Mouse (Mus musculus) testis, adult 2 months (tissue): ENCODE data around the gene Dock8. TPM values are rescaled to one million over a fixed set of nuclear protein-coding genes. Genes with fewer than 3 reads are reported as not detected.
A peak's percentile ranks its signal among the peaks of the same experiment; 100 is the strongest.

Experiments used
- H3K27ac ChIP-seq: fragments of 200-500 bp; 2 replicates; pipeline ENCODE4 v1.5.1; 2012; ENCODE audit warnings: low read depth, low read length; ENCODE audit not compliant: control insufficient read depth, insufficient read depth
- H3K27me3 ChIP-seq: fragments of 200-500 bp; 2 replicates; pipeline ENCODE4 v1.6.1; 2012; ENCODE audit warnings: mild to moderate bottlenecking, low read length, moderate library complexity; ENCODE audit not compliant: control insufficient read depth, insufficient read depth
- H3K36me3 ChIP-seq: fragments of 200-500 bp; 2 replicates; pipeline ENCODE4 v1.6.1; 2012; ENCODE audit warnings: mild to moderate bottlenecking, low read length; ENCODE audit not compliant: control insufficient read depth, insufficient read depth
- H3K4me1 ChIP-seq: fragments of 200-500 bp; 2 replicates; pipeline ENCODE4 v1.6.1; 2012; ENCODE audit warnings: low read length; ENCODE audit not compliant: control insufficient read depth, insufficient read depth
- H3K4me3 ChIP-seq: fragments of 200-500 bp; 2 replicates; pipeline ENCODE4 v1.5.1; 2012; ENCODE audit warnings: low read depth, mild to moderate bottlenecking, low read length, moderate library complexity, mixed read lengths; ENCODE audit not compliant: control insufficient read depth
- CTCF ChIP-seq: fragments of 200-500 bp; IDR thresholded peaks from 2 replicates; pipeline ENCODE4 v1.5.1; 2012; ENCODE audit warnings: low read depth, mild to moderate bottlenecking, inconsistent platforms, low read length, moderate library complexity; ENCODE audit not compliant: control insufficient read depth, insufficient read depth, insufficient replicate concordance
- POLR2A ChIP-seq: fragments of 200-500 bp; IDR thresholded peaks from 2 replicates; pipeline ENCODE4 v1.6.1; 2012; ENCODE audit warnings: low read depth, mild to moderate bottlenecking, inconsistent platforms, low read length, moderate library complexity; ENCODE audit not compliant: control insufficient read depth
- polyA plus RNA-seq: library from polyadenylated mRNA; depleted of rRNA; stranded (reverse); fragments of >200 nt; gene quantifications from 2 replicates; pipeline ENCODE4 v1.2.3, GENCODE M21; 2012; rRNA removed

Dock8 gene
- 2.9 and 3.8 TPM in 2 replicates for polyA plus RNA-seq

DNA sequence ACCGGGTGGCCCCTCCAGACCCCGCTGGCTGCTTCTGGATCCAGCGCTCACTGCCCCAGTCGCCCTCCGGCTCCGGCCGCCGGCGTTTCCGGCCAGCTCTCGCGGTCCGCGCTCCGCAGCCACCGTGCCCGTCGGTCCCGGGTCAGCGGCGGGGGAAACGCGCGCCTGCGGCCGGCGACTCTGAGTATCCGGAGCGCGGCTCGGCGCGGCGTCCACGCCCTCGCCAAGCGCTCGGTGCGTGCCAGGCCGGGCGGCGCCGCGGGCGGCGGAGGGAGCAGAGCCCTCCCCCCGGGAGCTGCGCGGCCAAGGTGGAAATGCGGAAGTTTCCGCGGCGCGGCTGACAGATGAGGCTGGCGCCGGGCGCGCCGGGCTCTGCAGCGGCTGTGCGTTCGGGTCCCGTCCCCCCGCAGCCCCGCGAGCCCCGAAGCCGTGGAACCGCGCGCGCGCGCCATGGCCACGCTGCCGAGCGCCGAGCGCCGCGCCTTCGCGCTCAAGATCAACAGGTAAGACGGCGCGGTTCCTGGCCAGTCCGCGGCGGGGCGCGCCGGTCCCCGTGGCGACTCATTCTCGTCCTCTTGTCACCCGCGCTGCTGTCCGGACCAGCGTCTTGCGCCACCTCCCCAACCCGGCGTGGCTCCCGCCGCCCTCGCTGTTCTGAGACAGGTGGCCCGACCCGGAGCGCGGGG lies at the start of gene Dock8:
Gene Dock8 (plus strand): TSS at position 334 of the 686 bp plus-strand sequence.
- Histone ChIP-seq H3K4me3 (peak within 1 kb of the TSS; percentile 92), H3K36me3 (no peaks in the 10 kb centered on the region), H3K27ac (peak within 1 kb of the TSS; percentile 86), H3K27me3 (no peaks in the 10 kb centered on the region), H3K4me1 (peaks cover 7% of the 10 kb centered on the region)
- TF ChIP-seq POLR2A = 0 out of 2 replicates have a peak, but pooled peaks have one; percentile 10
- no peak for TF ChIP-seq CTCF

DNA sequence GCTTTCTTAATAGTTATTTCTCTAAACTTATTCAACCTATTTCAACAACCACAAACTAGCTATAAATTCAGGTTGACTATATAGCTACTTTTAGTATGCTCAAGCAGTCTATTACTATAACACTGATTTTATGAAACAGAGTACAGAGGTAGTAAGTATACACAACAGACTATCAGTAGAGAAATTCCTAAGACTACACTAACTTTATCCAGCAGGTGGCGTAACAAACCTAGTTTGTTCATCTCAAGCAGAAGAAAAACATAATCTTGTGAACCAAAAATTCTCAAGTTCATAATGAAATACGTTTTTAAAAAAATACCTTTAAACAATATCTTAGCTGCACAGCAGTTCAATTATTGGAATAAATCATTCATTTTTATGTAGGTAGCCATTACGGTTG lies 40.8 kb upstream of the Dock8 start:
- no peak overlapping the region for H3K4me3 ChIP-seq
- TF ChIP-seq POLR2A (no peak), CTCF (no peak)
- peaks cover 2% of the 10 kb centered on the region; the same call in 1 of the 2 replicates for H3K4me1 ChIP-seq
- H3K27me3 ChIP-seq = no peaks in the 10 kb centered on the region
- H3K27ac ChIP-seq = no peak overlapping the region
- no peaks in the 10 kb centered on the region for H3K36me3 ChIP-seq

DNA sequence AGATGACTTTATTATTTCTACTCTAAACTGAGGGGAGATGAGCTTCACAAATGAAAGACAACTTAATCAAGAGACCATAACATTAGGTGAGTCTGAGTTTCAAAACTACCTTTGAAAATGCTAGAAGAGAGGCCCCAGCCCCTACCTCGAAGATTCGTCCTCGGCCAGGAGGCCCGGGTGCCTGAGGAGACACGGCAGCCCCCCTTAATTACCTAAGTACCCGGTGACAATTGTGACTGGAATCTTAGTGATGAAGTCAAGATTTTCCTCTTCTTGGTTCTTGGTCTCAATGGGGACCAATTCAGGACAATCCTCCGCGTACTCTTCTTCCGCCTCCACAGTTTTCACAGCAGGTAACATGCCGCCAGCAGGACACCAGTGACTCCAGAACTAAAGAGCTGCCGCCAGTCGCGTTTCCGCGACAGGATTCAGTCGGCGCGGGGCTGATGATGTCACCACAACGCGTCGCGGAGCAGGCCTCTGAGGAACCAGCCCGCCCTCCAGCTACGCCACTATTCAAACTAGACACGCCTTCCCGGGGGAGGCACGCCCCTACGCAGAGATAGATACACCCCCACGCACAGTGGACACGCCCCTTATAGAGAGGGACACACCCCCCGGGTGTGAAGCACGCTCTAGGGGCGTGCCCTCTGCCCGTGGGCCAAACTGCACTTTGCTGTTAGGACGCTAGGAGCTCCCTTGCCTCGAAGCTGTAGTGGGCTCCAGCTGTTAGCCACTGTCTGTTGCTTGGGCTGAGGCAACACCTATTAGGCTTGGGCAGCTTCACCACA lies 38.0 kb upstream of the Dock8 start, which contains the start of gene Cbwd1:
Gene Cbwd1 (minus strand): TSS at position 439 of the 791 bp plus-strand sequence.
- H3K36me3 ChIP-seq = no peaks in the 10 kb centered on the region
- H3K27ac ChIP-seq = peak within 1 kb of the TSS; percentile 86
- peak within 1 kb of the TSS; percentile 97 for H3K4me3 ChIP-seq
- H3K4me1 ChIP-seq = peaks cover 2% of the 10 kb centered on the region; the same call in 1 of the 2 replicates
- no peaks in the 10 kb centered on the region for H3K27me3 ChIP-seq
- TF ChIP-seq CTCF (peak; percentile 88), POLR2A (peak; percentile 96)

DNA sequence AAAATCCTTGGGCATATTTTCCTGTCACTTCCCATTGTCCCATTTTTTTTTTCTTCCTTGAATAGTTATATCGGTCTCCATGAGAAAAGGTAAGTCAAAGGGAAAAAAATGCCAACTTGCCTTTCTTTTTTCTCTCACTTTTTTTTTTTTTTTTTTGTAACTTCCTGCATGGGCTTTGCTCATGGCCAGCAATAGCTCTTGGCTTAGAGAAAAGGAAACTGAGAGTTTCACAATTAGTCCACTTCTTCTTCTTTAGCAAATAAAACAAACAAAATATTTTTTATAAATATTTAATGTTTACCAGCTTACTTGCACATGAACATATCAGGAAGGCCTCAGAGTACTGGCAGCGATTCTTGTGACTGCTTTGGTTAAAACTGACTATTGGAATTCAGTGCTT lies 33.1 kb upstream of the Dock8 start:
- Histone ChIP-seq H3K4me3 (no peak overlapping the region), H3K36me3 (no peaks in the 10 kb centered on the region), H3K27ac (no peak overlapping the region), H3K27me3 (no peaks in the 10 kb centered on the region), H3K4me1 (no peaks in the 10 kb centered on the region)
- TF ChIP-seq CTCF (no peak), POLR2A (no peak)

DNA sequence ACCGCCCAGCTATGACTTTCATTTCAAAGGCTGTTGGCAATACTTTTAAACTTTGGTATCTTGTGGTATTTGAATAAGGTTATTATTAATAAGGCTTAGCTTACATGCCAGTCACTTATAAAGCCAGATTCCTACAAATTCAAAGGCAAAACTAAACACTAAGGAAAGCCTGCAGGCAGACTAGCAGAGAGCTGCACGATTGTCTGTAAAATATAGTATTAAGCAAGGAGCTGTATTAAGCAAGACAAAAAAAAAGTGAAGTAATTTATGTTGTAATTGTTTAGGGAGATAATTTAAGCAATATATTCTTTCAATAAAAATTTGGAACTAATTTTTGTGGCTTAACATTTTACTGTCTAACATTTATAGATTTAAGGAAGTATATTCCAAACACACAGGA lies 32.4 kb upstream of the Dock8 start:
- TF ChIP-seq POLR2A (no peak), CTCF (no peak)
- H3K27me3 ChIP-seq = no peaks in the 10 kb centered on the region
- H3K4me1 ChIP-seq = no peaks in the 10 kb centered on the region
- H3K27ac ChIP-seq = no peak overlapping the region
- H3K4me3 ChIP-seq = no peak overlapping the region
- H3K36me3 ChIP-seq = no peaks in the 10 kb centered on the region

DNA sequence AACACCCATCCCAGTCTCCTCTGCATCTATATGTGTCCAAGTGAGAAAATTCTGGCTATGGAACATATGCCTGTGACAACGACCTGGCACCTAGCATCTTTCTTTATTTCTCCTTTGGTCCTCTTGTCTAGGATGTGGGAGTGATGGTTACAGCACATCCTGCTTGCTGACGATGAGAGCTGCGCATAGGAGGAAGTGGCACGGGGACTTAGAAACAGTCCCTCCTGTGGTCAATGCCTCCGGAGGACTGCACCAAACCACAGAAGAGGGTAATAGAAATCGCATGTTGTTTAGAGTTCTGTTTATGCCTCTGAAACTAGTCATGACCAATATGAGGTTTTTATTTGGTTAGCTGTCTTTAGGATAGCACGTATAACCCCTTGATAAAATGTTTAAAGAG lies 28.0 kb upstream of the Dock8 start:
- Histone ChIP-seq H3K4me3 (no peak overlapping the region), H3K36me3 (no peaks in the 10 kb centered on the region), H3K27ac (no peak overlapping the region), H3K4me1 (no peaks in the 10 kb centered on the region), H3K27me3 (no peaks in the 10 kb centered on the region)
- TF ChIP-seq POLR2A = no peak
- TF ChIP-seq CTCF = no peak

DNA sequence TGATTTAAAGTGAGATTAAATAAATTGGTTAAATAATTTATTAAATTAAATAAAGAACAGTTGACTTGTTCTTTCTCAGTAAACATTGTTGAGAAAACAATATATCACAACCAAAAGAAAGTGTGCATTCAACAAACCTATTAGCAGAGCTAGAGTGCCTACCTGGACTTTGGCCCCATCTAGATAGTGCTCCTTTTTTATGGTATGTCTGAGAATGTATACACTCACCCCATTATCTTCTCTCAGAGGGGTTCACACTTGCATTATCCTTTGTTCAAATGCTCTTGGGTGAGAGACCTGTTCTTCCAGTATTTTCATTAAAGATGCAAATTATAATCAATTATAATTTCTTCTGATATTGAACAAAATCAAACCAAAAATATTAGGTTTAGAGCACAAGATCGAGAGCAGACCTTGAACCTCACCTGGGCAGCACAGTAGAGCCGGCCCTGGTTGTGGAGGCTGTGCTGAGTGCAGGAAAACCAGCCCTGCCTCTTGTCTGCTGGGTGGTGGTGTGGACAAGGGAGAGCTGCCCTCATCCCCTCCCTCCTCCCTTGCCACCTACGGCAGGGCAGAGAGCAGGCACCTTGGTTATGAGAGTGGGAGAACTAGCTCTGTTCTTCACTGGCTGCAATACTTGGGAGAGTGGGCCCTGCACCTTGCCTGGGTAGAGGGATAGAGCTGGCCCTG lies 26.5 kb upstream of the Dock8 start:
- Histone ChIP-seq H3K36me3 (no peaks in the 10 kb centered on the region), H3K4me3 (no peak overlapping the region), H3K4me1 (no peaks in the 10 kb centered on the region), H3K27me3 (no peaks in the 10 kb centered on the region), H3K27ac (no peak overlapping the region)
- no peak for TF ChIP-seq CTCF
- TF ChIP-seq POLR2A = no peak
